Mouse (Mus musculus) spleen, postnatal 36 days (tissue): ENCODE measurements around the gene Aspscr1.

Experiments
- DNase-seq, 2 experiments: peaks; one replicate each; pipeline ENCODE4 v3.0.0; 2022; ENCODE audit warnings: low spot score in 2 of 2, mixed read lengths in 1 of 2

Gene Aspscr1

GRCm38 (mm10) chr11:120713580-120714518 is 41.1 kb downstream of the Aspscr1 start, which contains the start of the genes Cenpx and Lrrc45:
TSS of gene Cenpx (minus strand) at chr11:120713738.
TSS of gene Lrrc45 (plus strand) at chr11:120713925.
- DNase-seq, result peak; percentile 98

GRCm38 (mm10) chr11:120714546-120714945 is 41.8 kb downstream of the Aspscr1 start:
- DNase-seq, result no peak

DNA sequence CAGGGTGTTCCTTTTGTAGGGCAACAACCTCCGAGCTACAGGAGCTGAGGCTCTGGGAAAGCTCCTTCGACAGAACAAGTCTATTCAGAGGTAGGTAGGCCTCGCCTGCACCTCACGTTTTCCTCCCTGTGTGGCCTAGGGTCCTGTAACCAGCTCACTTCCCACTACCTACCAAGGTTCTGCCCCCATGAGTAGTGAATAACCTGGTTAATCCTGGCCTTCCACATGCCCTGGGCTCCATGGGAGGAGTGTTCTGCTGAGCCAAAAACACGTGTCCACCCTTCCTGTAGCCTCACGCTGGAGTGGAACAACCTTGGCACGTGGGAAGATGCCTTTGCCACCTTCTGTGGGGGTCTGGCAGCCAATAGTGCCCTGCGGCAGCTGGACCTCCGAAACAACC is 42.4 kb downstream of the Aspscr1 start:
- no peak for DNase-seq

- no peak for DNase-seq
These were observed 46.5 kb downstream of the Aspscr1 start for GRCm38 (mm10) chr11:120719242-120719641.

- no peak for DNase-seq
These were observed 47.1 kb downstream of the Aspscr1 start for GRCm38 (mm10) chr11:120719841-120720376.

DNA sequence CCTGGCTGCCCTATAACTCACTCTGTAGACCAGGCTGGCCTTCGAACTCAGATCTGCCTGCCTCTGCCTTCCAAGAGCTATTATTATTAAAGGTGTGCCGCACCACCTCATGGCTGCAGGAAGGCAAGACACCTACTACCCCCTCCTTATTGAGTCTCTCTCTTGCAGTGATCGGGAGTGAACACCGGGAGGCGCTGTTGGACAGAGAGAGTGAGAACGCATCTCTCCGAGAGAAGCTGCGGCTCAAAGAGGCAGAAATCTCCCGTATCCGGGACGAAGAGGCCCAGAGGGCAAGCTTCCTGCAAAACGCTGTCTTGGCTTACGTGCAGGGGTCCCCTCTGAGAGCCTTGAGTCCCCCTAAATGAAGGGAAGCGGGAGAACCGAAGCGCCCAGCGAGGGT is 47.7 kb downstream of the Aspscr1 start:
- peak; percentile 85 to 90 for DNase-seq

GRCm38 (mm10) chr11:120721124-120722066 is 48.6 kb downstream of the Aspscr1 start, which contains the start of gene Rac3:
TSS of gene Rac3 (plus strand) at chr11:120721470.
- DNase-seq, result peak in 1 of 2 experiments; percentile 46

- no peak for DNase-seq
These were observed 49.4 kb downstream of the Aspscr1 start for GRCm38 (mm10) chr11:120722067-120722630.

GRCm38 (mm10) chr11:120722761-120723382 is 50.1 kb downstream of the Aspscr1 start:
- no peak for DNase-seq

DNA sequence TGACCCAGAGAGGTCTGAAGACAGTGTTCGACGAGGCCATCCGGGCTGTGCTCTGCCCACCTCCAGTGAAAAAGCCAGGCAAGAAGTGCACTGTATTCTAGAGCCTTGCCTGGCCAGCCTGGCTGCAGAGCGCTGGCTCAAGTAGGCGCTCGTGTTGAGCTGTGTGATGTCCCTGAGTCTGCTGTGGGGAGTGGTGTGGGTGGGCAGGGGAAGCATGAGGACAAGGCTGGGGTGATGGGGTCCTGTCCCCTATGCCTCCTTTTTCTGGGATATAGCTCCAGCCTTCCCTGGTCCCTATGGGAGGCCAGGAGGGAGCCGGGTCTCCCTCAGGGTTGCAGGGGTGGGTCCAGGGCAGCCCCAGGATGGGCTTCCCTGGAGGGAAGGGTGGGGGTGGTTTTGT is 50.7 kb downstream of the Aspscr1 start:
- DNase-seq, result no peak

- no peak for DNase-seq
These were observed 53.7 kb downstream of the Aspscr1 start for GRCm38 (mm10) chr11:120726243-120727168.

- peak; percentile 86 to 88 for DNase-seq
These were observed 54.4 kb downstream of the Aspscr1 start, which contains the start of gene Dcxr for GRCm38 (mm10) chr11:120727169-120727527. TSS of gene Dcxr (minus strand) at chr11:120727281.

DNA sequence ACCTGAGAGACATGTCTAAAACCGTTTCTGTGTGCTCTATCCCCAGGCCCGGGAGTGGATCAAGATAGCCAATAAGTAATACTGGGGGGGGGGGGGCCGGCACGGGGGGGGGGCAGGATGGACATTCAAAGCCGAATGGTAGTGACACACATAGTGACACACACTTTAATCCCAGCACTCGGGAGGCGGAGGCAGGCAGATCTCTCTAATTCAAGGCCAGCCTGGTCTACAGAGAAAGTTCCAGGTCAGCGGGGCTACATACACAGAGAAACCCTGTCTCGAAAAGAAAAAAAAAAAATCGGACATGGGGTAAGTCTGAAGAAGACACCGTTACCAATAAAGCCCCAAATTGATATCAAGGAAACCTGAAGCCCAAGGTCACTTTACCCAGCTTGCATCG is 54.8 kb downstream of the Aspscr1 start:
- DNase-seq, result no peak

- DNase-seq, result no peak
These were observed 55.9 kb downstream of the Aspscr1 start for GRCm38 (mm10) chr11:120728530-120729240.

DNA sequence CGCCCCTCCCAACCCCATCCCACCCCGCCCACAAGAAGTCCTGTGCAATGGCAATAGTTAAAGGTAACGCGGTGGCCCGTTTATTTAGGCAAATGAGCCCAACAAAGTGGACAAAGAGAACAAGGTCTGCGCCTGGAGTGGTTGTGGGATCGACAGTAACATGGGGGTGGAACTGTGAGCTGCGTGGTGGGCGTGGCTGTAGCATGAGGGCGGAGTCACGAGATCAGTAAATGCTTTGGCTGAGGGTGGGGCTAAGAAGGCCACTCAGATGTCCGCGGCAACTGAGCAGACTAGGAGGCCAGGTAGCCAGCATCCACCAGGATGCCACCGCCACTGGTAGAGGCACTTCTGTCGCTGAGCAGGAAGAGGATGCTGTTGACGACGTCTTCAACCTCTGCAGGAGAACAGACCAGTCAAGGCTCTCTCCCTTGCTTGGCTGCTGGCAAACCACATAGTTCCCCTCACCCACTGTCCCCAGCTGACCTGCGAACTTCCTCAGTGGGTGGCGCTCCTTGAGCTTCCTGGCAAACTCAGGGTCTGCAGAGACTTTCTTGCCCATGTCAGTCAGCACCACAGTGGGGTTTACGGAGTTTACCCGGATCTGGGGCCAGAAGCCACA is 56.8 kb downstream of the Aspscr1 start:
- DNase-seq, result peak; percentile 41 to 53

GRCm38 (mm10) chr11:120730331-120730870 is 57.6 kb downstream of the Aspscr1 start:
- no peak for DNase-seq

- DNase-seq, result no peak
These were observed 58.6 kb downstream of the Aspscr1 start for GRCm38 (mm10) chr11:120731395-120731794.
